Mouse (Mus musculus) hindbrain, embryonic 16.5 days (tissue): ENCODE data around the gene Marcks. TPM values are rescaled to one million over a fixed set of nuclear protein-coding genes. Genes with fewer than 3 reads are reported as not detected.
"Not testable (repeated sequence)": the region's sequence is repeated elsewhere in the genome, so short reads cannot be mapped to it uniquely, and the experiment has no call there.

Source experiments
- ATAC-seq: fragments of 200-750 bp; cut with Nextera tagmentation; 2 replicates; pipeline ENCODE4 v1.8.0; 2017; ENCODE audit warnings: moderate TSS enrichment, moderate library complexity
- H3K27ac ChIP-seq: fragments of 300-500 bp; sonication (generic); 2 replicates; pipeline ENCODE4 v1.5.1; 2014; ENCODE audit warnings: low read depth, mild to moderate bottlenecking, control low read depth, low read length, moderate library complexity
- H3K27me3 ChIP-seq: fragments of 300-500 bp; sonication (generic); replicated peaks from 2 replicates; pipeline ENCODE4 v1.6.1; 2014; ENCODE audit warnings: low read length; ENCODE audit not compliant: control insufficient read depth, insufficient read depth
- H3K36me3 ChIP-seq: fragments of 300-500 bp; sonication (generic); 2 replicates; pipeline ENCODE4 v1.6.1; 2014; ENCODE audit warnings: mild to moderate bottlenecking, low read length, moderate library complexity, mixed read lengths; ENCODE audit not compliant: control insufficient read depth, insufficient read depth
- H3K4me1 ChIP-seq: fragments of 300-500 bp; sonication (generic); 2 replicates; pipeline ENCODE4 v1.6.1; 2014; ENCODE audit warnings: low read depth, low read length; ENCODE audit not compliant: control insufficient read depth, insufficient read depth
- H3K4me2 ChIP-seq: fragments of 300-500 bp; sonication (generic); 2 replicates; pipeline ENCODE4 v1.6.1; 2014; ENCODE audit warnings: mild to moderate bottlenecking, low read length, control low read depth, moderate library complexity
- H3K4me3 ChIP-seq: fragments of 300-500 bp; sonication (generic); 2 replicates; pipeline ENCODE4 v1.5.1; 2014; ENCODE audit warnings: mild to moderate bottlenecking, low read length, control low read depth, moderate library complexity
- H3K9ac ChIP-seq: fragments of 300-500 bp; sonication (generic); 2 replicates; pipeline ENCODE4 v1.6.1; 2014; ENCODE audit warnings: low read depth, mild to moderate bottlenecking, control low read depth, low read length, moderate library complexity
- H3K9me3 ChIP-seq: fragments of 300-500 bp; sonication (generic); 2 replicates; pipeline ENCODE4 v1.6.1; 2014; ENCODE audit warnings: mild to moderate bottlenecking, low read length, moderate library complexity; ENCODE audit not compliant: control insufficient read depth
- WGBS: fragments of 180-500 bp; shearing (Covaris S2); extraction: QIAGEN DNeasy Blood & Tissue Kit; methylation state at CpG from one replicate; pipeline ENCODE4 v1.1.7; 2014; 5-methylcytosine and 5-hydroxymethylcytosine counted together
- polyA plus RNA-seq: library from polyadenylated mRNA; unstranded; fragments of >200 nt; fragmentation: Nextera tagmentation; extraction: Ambion mirVana; gene quantifications from 2 replicates; pipeline ENCODE4 v1.2.1, GENCODE M21; 2015

Marcks gene
- polyA plus RNA-seq, 1 experiment from 2014 or later = 154 TPM

DNA sequence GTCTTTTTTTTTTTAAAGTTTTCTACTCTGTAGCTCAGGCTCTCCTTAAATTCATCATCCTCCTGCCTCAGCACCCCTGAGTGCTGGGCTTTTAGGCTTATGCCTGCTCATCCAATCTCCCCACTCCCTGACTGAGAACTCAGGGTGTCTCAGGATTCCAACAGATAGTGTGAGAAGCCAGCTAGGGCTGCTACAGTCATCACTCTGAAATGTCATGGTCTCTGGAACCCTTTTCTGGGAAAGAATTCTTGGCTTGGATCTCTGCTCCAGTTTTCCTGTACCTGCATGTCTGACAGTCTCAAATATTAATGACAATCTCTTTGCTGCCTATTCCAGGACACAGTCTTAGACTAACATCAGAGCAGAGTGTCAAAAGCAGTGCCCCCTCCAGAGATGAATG lies 45.4 kb downstream of the Marcks start:
- Histone ChIP-seq H3K9ac (no peak overlapping the region), H3K27me3 (no peaks in the 10 kb centered on the region), H3K4me2 (no peak overlapping the region), H3K4me1 (no peaks in the 10 kb centered on the region), H3K9me3 (no peaks in the 10 kb centered on the region), H3K4me3 (no peak overlapping the region), H3K36me3 (no peaks in the 10 kb centered on the region), H3K27ac (no peak overlapping the region)
- no peak for ATAC-seq

DNA sequence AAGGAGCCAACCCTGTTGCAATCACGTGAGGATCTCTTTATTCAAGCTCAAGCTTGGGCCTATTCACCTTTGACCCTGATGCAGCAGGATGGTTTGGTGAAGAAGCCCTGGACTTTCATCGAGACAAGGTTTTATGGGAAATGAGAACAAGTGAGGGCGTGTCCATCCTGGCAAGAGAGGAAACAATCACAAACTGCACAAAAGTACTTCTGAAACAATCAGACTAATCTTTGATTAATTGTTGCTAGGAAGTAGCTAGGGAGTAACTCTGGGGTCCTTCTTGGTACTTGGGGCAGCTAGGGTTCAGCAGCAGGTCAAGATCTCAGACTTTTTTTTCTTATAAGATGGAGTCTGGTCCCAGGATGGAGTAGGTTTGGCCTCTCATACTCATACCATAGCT lies 48.3 kb downstream of the Marcks start:
- ATAC-seq = no peak

DNA sequence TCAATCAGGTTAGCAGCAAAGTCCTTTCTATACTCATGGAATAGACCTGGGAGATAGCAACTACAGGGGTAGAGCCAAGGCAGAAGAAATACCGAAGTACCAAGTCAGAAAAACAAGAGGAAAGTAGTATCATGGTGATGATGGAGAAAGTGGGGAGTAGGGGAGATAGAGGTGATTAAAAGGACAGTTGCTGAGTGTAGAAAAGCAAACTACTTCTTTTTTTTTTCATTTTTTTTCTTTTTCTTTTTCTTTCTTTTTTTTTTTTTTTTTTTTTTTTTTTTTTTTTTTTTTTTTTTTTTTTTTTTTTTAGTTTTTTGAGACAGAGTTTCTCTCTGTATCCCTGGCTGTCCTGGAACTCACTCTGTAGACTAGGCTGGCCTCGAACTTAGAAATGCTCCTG lies 54.6 kb downstream of the Marcks start:
- ATAC-seq, H3K36me3 ChIP-seq: not testable (repeated sequence)
- WGBS = 97% methylated on average over 2 of the region's 2 CpGs

More for the DNA sequence above, 48.3 kb downstream of the Marcks start:
- 82% methylated on average over 3 of the region's 3 CpGs for WGBS
- H3K27me3 ChIP-seq = no peaks in the 10 kb centered on the region
- no peak overlapping the region for H3K27ac ChIP-seq
- H3K4me3 ChIP-seq = no peak overlapping the region
- H3K36me3 ChIP-seq = no peaks in the 10 kb centered on the region
- no peaks in the 10 kb centered on the region for H3K9me3 ChIP-seq
- H3K4me1 ChIP-seq = no peaks in the 10 kb centered on the region
- H3K4me2 ChIP-seq = no peak overlapping the region
- no peak overlapping the region for H3K9ac ChIP-seq

More for the DNA sequence above, 54.6 kb downstream of the Marcks start:
- H3K4me2 ChIP-seq, H3K27me3 ChIP-seq, H3K4me1 ChIP-seq, H3K9me3 ChIP-seq, H3K27ac ChIP-seq, H3K4me3 ChIP-seq, H3K9ac ChIP-seq: not testable (repeated sequence)

Other genes starting within 250 kb of the Marcks start
- gene Hdac2, start 164.4 kb downstream of the Marcks start, polyA plus RNA-seq = 283 and 302 TPM in 2 replicates